Mouse (Mus musculus): ENCODE results near the gene Lzts2. TPM values are rescaled to one million over a fixed set of nuclear protein-coding genes. Genes with fewer than 3 reads are reported as not detected.

Gene Lzts2
- polyA plus RNA-seq, 1 experiment from 2014 or later = 14.8 TPM

Other genes with a start within 250 kb of the Lzts2 start
- gene Slf2, start 83.3 kb upstream of the Lzts2 start, polyA plus RNA-seq (2015; fragmentation: Nextera tagmentation; extraction: Ambion mirVana) = 26.7 and 27.8 TPM in 2 replicates
- 18.0 and 18.7 TPM in 2 replicates for gene Sema4g, start 25.3 kb upstream of the Lzts2 start, polyA plus RNA-seq (2015; fragmentation: Nextera tagmentation; extraction: Ambion mirVana)
- gene Twnk, start 8.8 kb upstream of the Lzts2 start, polyA plus RNA-seq (2015; fragmentation: Nextera tagmentation; extraction: Ambion mirVana) = 12.4 and 15.5 TPM in 2 replicates
- gene Mrpl43, start 8.0 kb upstream of the Lzts2 start, polyA plus RNA-seq (2015; fragmentation: Nextera tagmentation; extraction: Ambion mirVana) = 90.1 and 98.4 TPM in 2 replicates
- gene Pdzd7, start 31.3 kb downstream of the Lzts2 start, polyA plus RNA-seq (2015; fragmentation: Nextera tagmentation; extraction: Ambion mirVana) = 3.0 and 3.2 TPM in 2 replicates
- 76.8 and 85.4 TPM in 2 replicates for gene Sfxn3, start 33.1 kb downstream of the Lzts2 start, polyA plus RNA-seq (2015; fragmentation: Nextera tagmentation; extraction: Ambion mirVana)
- gene Kazald1, start 60.8 kb downstream of the Lzts2 start, polyA plus RNA-seq (2015; fragmentation: Nextera tagmentation; extraction: Ambion mirVana) = 4.0 and 5.5 TPM in 2 replicates
- gene Tlx1, start 136.3 kb downstream of the Lzts2 start, polyA plus RNA-seq (2015; fragmentation: Nextera tagmentation; extraction: Ambion mirVana) = 1.2 and 1.3 TPM in 2 replicates
- gene Lbx1, start 221.4 kb downstream of the Lzts2 start, polyA plus RNA-seq (2015; fragmentation: Nextera tagmentation; extraction: Ambion mirVana) = 6.9 and 7.3 TPM in 2 replicates